Mouse (Mus musculus) spleen, adult 2 months (tissue): ENCODE measurements around the gene Casq2.

Experiments used
- CTCF ChIP-seq: fragments of 200-500 bp; IDR thresholded peaks from 2 replicates; pipeline ENCODE4 v1.5.1; 2011; ENCODE audit warnings: mild to moderate bottlenecking, inconsistent platforms; ENCODE audit not compliant: insufficient read depth, insufficient read length, insufficient replicate concordance; ENCODE audit errors: extremely low read depth
- POLR2A ChIP-seq: fragments of 200-500 bp; IDR thresholded peaks from 2 replicates; pipeline ENCODE4 v1.6.1; 2011; ENCODE audit warnings: low read depth, low read length, inconsistent platforms

DNA sequence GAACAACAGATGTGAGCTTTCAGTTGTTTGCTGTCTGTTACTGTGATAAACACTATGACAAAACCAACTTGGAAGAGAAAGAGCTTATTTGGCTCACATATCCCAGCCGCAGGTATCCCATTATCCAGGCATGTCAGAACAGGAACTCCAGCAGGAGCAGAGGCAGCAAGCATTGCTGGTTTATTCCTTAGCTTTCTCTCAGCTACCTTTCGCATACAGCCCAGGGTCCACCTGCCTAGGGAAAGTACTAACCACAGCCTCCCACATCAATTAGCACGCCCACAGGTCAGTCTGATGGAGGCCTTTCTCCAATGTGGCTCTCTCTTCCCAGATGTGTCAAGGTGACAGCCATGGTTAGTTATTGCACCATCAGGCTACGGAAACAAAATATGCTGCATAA, 44.6 kb upstream of the Casq2 start:
- no peak for TF ChIP-seq POLR2A
- TF ChIP-seq CTCF, result no peak
